Mouse (Mus musculus): ENCODE measurements at regions not wholly inside any gene's neighbourhood (a gene's known extent, or its start where the extent isn't known, plus 50 kb on each side); places are given as distances from the start of the nearest gene placed in this dataset.

- no peak for DNase-seq (ENCODE audit: low read depth, low spot score)
These were observed 72.2 kb upstream of the Cnot2 start for GRCm38 (mm10) chr10:116653511-116653945.

DNA sequence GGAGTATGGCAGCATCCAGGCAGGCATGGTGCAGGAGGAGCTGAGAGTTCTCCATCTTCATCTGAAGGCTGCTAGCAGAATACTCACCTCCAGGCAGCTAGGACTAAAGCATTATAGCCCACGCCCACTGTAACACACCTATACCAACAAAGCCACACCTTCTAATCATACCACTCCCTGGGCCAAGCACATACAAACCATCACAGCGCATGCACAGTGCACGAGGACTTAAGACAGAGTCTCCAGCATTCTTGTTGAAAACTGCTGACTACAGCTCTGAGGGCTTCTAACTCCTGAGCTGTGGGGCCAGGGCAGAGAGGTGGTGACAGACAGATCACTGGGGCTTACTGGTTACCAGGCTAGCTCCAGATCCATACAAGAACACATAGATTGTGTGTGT lies 68.0 kb upstream of the Cnot2 start:
- no peak for DNase-seq (ENCODE audit: low read depth, low spot score)

- no peak for DNase-seq (ENCODE audit: low read depth, low spot score)
These were observed 64.7 kb upstream of the Cnot2 start for GRCm38 (mm10) chr10:116646035-116646434.

DNA sequence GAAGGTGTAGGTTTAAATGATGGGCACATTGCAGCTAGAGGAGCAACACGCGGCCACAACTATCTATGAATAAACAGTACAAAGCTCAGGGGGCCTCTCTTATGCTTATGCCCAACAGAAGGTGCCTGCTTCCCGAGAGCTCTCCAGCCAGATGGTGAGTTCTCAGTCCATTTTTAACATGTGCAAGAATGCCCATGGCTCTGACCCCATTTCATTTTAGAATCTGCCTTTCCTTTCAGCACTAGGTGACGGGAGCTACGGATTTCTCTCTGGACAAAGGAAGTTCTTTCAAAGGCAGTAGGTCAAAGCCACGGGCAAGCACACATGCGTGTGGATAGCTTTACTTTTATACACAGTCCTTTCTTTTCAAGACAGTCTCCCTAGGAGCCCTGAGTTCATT lies 64.3 kb upstream of the Cnot2 start:
- DNase-seq (ENCODE audit: low read depth, low spot score): no peak

DNA sequence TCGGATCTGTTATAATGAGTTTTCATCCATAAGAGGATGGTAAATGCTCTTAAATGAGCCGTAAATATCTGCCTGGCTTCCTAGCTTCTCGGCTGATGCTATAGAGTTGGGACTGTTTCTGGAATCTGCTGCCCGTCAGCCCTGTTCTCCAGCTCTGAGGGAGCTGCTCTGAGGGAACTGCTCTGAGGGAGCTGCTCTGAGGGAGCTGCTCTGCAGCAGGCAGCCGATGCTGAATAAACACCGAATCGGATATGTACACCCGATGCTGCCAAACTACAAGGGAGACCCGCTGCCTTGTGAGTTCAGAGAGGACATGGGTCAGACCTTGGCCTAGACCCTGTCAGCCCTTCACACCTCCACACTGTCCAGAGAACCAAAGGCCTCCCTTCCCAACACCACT lies 63.8 kb upstream of the Cnot2 start:
- no peak for DNase-seq (ENCODE audit: low read depth, low spot score)

All from embryo, embryonic 11.5 days (tissue).